Mouse (Mus musculus): ENCODE results near the gene Rad1.
"Not testable (repeated sequence)": the region's sequence is repeated elsewhere in the genome, so short reads cannot be mapped to it uniquely, and the experiment has no call there.

Gene Rad1

DNA sequence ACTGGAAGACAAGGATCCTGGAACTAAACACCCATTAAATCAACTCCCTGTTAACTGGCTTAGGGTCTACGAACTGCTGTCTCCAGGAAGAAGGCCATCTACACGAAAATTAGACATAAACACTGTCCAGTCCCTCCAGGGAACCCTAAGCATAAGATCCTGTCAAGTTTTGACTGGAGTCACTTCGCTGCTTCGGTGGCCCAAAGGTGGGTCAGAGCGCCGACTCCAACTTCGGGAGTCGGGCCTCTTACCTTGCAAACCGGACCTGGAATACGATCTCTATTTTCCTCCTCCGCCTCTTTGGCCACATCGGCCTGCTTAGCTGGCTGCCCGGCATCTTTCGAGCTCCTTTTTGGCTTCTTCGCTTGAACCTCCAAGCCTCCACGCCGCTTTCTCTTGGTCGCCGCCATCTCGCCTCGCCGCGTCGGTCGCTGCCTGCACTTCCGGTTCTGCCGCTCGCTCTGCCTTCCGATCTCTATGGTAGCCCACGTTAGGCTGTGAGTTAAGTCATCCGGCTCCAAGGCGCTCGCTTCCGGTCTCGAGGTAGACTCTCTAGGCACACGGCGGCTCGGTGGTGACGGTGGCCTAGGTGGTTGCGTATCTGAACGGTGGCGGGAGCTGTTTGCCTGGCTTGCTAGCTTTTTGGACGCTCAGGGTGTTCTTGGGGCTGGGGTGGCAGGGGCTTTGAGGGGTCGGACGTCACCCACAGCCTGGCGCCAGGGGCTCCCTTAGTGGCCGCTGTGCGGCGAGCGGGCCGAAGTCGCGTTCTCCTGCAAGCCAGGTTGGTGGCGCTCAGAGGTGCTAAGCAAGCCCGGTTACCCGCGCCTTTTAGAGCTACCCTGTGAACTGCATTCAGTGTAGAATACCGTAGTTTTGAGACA is at the start of gene Rad1, which contains the start of gene Brix1:
Gene Rad1 (plus strand): TSS at position 535 of the 881 bp plus-strand sequence.
Gene Brix1 (minus strand): TSS at position 464 of the 881 bp plus-strand sequence.
- peak; percentile 99 for DNase-seq (ENCODE audit: low read depth, low spot score)

DNA sequence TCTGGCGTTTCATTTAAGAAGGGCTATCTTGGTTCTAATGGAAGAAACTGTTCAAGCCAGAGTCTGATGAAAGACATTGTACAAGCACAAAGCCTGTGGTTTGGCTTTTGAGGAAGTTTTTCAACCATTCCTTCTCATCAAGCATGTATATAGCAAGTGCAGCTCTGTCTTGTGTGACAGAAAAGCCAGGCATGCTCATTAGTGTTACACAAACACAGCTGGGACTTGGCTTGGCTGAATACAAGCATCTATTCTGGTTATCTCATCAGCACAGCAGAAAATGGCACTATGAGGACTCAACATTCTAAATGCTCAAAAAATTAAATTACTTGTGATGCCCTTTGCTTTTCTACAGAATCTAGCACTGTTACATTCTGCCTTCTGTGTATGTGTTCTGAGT is 48.9 kb upstream of the Rad1 start:
- DNase-seq (ENCODE audit: low read depth, low spot score), result no peak

DNA sequence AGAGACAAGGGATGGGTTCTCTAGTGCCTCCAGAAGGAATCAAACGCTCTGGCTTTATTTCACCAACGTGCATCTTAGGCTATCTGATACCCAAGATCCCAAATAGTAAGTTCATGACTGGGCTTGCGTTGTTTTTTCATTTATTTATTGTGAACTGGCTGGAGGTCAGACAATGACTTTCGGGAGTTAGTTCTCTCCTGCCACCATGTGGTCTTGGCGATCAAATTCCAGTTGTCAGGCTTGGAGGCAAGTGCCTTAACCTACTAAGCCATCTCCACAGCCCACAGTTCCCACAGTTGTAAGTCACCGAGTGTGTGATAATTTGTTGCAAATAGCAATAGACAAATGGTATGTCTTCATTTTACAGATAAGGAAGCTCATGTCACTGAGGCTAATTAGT is 45.9 kb upstream of the Rad1 start:
- DNase-seq (ENCODE audit: low read depth, low spot score), result peak; percentile 34

DNA sequence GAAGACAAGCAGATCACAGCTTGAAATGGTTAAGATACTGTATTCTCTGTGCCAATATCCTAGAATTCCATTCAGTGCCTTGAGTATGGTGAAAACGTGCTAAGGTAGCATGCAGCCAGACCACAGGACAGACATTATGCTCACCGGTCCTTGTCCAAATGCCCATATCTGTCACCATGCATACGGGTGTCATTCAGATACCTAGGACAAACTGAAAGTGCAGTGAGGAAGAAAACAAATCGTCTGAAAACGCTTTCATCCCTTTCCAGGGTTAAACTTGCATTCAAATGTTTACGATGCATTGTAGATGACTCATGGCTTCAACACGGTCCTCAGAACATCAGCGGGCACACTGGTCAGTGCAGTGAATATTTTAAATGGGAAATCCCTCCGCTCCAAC is 44.3 kb upstream of the Rad1 start:
- DNase-seq (ENCODE audit: low read depth, low spot score), result no peak

DNA sequence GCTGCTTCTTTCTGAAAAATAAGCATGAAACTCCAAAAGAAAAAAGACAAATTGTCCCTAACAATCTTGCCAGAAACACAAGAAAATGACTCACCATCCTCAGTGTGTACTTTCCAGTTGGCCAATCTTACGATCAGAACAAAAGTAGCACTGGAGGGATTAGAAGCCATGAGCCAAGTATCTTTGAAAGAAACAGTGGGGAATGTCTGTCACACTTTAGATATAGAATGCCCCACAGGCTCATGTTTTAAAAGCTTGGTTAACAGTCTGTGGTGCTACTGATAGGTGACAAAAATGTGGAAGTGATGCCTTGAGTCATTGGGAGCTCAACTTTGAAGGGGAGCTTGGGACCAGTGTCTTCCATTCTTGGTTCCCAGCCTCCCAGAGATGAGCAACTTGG is 43.5 kb upstream of the Rad1 start:
- DNase-seq (ENCODE audit: low read depth, low spot score), result peak; percentile 18

DNA sequence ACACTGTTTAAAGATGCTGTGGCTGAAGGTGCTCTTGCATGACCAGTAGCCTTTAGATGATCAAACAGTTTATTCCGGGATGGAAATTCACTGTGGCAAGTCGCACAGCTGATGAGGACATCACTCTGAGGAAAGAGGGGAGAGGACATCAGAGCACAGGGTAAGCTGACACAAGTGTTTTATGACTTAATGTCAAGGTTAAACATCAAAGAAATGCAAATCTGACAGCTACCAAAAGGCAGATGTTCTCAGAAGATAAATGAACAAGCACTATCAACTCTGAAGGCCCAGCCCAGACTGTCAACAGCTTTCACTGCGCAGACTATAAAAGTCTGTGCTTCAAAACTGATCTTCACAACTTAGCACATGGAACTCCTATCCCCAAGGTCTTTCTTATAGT is 38.7 kb upstream of the Rad1 start:
- no peak for DNase-seq (ENCODE audit: low read depth, low spot score)

DNA sequence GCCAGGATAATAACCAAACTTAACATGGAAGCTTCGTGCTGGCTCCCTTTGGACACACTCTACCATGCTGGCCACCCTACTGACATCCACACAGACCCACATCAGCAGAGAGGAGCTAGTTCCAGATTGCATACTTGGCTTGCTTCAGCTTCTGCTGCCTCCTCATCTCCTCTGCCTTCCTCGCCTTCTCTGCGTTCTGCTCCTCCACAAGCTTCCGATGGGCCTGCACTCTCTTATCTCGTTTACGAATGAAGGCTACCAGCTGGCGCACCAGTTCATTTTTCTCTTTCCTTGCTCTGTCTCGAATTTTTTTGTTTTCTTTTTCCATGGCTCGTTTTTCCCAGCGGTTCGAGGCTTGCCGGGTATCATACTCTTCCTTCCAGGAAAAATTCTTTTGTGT is 24.8 kb upstream of the Rad1 start:
- DNase-seq (ENCODE audit: low read depth, low spot score), result no peak

DNA sequence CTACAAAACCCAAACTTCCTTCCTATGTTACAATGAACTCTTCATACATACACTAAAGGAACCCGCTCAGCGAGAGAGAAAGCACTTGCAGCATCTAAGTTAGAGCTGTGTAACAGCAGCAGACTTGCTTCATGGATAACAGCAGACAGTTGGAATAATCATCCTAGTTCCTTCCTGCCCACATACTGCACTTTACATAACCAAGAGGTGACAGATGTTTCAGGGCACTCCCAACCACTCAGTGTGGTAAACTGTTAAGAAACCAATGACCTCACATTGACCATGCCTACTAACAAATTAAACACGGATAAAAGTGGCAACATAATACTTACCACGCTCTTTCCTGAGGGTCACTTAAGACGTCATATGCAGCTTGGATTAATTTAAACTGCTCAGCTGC is 22.3 kb upstream of the Rad1 start:
- DNase-seq (ENCODE audit: low read depth, low spot score), result no peak

DNA sequence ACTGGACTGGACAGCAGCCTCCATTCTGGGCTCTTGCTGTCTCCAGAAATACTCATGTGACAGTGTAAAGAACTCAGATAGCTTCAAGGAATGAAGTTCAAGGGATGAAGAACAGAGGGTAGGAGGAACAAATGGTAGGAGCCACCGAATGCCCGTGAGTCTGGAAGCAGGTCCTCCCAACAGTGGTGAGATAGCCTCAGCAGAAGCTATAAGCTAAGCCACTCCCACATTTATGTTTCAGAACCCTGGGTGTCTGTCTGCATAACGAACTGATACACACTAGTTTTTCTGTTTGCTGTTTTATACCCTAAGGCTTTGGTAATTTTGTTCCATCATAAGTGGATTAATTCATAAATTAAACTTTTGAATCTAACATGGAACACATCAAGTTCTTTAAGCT is 21.1 kb upstream of the Rad1 start:
- no peak for DNase-seq (ENCODE audit: low read depth, low spot score)

DNA sequence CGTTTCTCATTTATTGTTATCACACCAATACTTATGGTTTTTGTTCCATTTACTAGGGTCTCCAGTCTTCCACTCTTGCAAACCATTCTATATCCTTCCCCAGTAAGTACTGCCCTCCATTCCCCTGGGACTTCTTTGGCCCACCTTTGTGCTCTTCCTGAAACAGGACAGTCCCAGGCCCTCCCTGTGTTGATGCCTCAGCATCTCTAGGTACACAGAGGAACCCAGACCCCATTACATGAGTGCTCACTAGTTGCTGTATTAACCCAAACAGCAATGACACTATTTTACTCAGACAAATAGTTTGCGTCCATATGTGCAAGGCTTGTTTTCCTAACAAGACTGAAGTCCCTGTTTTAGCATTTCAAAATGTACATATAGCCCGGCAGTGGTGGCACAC is 17.1 kb upstream of the Rad1 start:
- no peak for DNase-seq (ENCODE audit: low read depth, low spot score)

DNA sequence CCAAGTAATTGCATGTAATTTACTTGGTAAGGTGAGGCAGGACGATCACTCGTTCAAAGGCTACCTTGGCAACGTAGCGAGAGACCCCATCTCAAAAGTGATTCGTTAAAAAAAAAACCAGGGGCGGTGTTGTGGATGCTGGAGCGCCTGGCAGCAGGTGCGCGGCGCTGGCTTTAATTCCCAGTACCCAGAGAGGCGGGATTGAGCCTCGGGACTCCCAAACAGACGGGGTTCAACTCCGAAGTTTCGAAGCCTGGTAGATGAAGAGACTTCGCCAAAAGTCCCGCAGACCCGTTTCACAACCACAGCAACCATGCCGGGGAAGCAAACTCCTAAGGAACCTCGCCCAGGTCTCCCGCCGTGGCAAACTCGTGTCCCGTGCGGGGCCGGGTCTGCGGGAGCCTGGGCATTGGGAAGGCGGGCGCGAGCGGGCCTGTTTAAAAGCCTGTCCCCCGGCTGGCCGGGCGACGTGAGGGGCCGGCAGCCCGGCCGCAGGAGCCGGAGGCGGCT is 16.1 kb upstream of the Rad1 start:
- DNase-seq (ENCODE audit: low read depth, low spot score), result peak; percentile 40

DNA sequence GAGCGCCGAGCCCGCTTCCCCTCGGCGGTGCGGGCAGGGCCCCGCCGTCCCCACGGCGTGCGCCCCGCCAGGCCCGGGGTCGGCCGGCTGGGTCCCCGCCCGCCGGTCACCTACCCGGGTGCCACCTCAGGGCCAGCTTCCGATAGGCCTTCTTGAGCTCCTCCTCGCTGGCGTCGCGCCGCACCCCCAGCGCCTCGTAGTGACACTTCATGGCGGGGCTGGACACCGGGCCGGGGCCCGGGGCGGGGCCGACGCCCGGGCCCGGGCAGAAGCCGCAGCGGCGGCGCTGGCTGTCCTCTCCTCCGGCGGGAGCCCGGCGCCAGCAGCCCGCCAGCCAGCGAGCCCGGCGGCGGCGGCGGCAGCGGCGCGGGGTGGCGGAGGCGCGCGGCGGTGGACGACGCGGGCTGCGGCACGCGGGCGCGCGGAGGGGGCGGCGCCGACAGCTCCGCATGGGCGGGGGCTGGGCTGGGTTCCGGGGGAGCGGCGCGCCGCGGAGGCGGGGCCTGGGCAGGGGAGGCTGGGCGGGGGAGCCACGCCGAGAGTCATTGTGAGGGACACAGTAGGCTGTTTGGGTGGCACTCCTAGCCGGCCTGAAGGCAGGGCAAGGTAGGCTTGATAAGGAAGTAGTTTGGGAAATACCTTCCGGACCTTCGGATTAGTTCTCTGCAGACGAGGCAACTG is 15.5 kb upstream of the Rad1 start, which contains the start of gene Dnajc21:
Gene Dnajc21 (minus strand): TSS at position 366 of the 681 bp plus-strand sequence.
- DNase-seq (ENCODE audit: low read depth, low spot score), result peak; percentile 71

DNA sequence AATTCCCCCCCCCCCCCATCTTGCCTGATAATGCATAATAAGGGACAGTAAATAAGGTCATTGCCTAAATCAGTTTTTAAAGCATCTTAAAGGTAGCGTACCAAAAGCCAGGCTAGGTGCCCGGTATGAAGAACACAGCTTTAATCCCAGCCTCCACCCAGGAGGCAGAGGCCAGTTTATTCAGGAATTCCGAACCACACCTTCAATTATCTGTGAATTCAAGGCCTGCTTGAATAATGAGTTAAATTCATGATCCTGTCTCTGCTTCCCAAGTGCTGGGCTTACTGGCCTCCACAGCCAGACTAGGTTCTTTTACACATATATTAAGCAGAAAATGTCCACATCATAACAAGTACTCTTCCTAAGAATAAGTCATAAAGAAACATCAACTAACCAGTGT is 14.9 kb upstream of the Rad1 start:
- no peak for DNase-seq (ENCODE audit: low read depth, low spot score)

DNA sequence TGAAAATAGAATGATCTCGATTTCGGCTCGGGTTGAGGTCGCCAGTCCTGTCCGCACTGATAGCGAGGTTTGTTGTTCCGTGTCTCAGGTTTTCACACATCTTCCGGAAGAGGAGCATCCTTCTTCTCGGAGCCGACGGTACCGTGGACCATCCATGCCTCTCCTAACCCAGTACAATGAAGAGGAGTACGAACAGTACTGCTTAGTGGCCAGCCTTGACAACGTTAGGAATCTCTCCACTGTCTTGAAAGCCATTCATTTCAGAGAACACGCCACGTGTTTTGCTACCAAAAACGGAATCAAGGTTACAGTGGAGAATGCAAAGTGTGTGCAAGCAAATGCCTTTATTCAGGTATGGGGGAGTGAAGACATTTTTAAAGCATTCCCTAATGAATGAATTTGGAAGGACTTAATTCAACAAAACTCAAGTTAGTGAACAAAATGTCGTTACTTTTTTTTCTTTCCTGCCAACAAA is 584 bp downstream of the Rad1 start:
- DNase-seq (ENCODE audit: low read depth, low spot score), result no peak

DNA sequence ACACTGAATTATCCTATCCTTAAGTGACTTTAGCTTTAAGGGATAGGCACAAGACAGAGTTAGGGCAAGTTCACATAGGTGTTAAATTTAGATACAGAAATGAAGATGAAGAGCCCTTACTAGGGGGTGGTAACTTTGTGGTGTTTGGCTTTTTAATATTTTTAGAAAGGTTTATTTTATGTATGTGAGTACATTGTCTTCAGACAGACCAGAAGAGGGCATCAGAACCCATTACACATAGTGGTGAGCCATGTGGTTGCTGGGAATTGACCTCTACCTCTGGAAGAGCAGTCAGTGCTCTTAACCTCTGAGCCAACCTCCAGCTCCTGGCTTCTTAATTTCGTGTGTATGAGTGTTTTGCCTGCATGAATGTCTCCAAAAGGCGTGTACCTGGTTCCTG is 1.4 kb downstream of the Rad1 start:
- peak; percentile 74 for DNase-seq (ENCODE audit: low read depth, low spot score)

DNA sequence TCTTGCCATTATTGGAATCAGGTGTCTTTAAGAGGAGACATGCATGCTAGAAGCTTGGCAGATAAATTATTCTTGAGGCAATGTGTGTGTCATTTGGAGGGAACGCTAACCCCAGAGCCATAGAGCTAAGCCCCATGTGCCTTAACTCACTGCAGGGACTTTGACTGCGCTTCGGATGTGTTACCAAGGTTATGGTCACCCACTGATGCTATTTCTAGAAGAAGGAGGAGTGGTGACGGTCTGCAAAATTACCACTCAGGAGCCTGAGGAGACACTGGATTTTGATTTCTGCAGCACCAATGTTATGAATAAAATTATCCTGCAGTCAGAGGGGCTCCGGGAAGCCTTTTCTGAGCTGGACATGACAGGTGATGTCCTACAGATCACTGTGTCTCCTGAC is 4.3 kb downstream of the Rad1 start:
- no peak for DNase-seq (ENCODE audit: low read depth, low spot score)

DNA sequence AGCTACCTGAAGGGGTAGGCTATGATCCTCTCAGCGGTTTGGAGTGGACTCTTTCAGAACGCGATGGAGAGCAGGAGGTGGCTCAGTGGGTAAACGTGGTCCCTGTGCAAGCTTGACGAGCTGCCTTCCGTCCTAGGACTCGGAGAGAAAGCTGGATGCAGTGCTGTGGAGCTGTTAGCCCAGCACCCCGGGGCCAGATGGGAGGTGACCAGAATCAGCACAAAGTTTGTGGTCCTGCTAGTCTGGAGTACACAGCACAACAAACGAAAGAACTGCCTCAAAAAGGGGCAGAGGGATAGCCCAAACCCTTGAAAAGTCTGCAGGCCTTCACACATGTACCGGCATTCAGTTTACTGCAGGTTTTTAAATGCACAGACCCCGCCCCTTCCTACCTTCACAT is 10.1 kb downstream of the Rad1 start:
- no peak for DNase-seq (ENCODE audit: low read depth, low spot score)

DNA sequence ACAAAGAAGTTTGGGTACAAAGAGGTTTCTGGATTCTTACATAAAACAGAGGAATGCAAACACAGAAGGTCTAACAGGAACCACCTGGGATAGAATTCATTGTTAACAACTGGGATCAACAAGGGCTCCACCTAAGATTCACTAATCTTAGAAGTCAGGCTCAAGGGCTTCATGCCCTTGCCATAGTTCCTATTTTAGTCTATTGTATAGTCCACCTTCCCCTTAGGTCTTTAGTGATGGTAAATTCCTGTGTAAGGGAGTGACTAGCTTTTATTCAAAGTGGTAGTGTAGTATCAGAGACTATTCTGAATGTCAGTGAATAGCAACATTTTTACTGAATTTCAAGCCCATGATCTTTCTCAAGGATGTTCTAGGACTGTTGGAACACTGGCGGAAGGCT is 10.9 kb downstream of the Rad1 start:
- not testable (repeated sequence) for DNase-seq (ENCODE audit: low read depth, low spot score)

DNA sequence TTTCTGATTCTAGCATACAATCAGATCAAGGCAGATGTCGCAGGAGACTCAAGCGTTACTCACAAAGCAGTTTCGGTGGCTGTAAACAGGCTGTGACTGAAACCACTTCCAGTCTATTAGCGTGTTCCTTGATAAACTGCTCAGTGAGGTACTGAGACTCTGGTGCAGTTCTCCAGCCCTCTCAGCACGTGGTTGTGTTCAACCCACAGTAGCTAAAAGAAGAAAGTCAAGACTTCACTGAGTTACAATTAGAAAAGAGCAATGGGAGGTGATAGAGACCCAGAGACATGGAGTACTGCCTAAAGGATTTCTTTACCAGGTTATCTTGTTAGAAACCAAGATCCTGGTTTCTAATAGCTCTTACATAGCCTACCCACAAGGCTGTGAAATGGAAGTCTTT is 13.8 kb downstream of the Rad1 start:
- no peak for DNase-seq (ENCODE audit: low read depth, low spot score)

DNA sequence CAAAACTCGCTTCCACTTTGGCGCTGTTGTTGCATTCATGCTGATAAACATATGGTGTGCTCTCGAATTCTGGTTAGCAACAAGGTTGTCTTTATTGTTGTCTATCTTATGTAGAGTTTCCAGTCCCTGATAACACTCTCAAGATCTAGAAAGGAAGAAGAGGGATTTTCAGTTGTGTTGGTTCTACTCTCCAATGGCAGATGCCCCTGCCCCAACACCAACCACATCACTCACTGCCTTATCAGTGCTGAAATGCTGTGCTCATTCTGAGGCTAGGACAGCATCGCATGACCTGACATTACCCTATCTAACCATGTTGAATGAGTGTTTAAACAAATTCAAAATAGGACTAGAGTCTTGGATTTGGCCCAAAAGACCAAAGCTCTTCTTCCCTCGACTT is 14.2 kb downstream of the Rad1 start:
- no peak for DNase-seq (ENCODE audit: low read depth, low spot score)

DNA sequence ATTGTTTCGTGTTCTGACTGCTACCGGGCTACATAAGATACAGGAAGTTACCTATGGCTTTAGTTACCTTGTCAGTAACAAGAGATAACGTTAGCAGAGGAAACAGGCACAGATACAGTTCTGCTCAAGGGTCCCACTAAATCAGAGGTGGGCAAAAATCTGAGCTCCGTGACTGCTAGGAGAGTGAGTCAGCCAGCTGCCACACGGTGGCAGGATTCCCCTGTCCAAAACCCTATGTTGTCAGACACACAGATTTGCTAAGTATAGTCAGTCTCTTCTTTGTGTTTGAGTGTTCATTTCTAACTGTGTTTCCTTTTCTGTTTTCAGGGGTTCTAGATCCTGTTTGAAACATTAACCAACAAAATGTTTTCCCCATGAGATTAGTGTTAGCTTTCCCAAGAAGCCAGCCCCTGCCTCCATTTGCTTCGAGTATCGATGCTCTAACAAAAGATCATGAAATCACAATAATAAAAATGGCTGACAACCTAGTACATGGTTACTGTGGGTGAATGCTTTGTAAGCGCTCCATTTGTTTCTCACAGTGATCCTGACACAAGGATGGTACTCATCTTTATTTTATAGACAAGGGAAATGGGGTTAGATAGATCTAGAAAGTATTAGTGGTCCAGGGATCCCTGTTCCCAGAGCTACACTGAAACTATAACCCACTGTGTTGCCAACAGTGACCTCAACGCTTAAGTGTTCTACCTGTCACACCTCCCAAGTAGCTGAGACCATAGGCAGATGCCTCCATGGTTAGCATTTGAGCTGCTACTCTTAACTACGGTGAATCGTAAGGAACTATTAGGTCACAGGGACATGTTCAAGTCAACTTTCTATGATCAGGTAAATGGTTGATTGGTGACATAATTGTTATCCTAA is 15.3 kb downstream of the Rad1 start:
- peak; percentile 80 for DNase-seq (ENCODE audit: low read depth, low spot score)

DNA sequence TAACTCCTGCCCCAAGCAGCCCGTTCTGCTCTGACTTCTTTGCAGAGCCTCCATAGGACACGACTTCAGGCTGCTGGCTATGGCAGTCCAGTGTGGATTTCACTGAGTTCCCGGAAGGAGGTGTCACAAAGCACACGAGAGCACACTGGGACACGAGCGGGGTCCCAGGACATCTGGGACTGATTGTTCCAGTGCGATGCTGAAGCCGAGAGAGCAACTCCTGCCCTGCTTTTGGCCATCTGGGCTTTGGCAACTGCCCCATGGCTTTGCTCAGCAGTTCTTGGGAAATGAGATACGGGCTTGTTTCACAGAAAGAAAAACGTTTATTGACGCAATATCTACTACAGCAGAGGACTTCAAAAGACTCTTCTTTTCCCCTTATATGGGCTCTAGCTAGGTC is 20.3 kb downstream of the Rad1 start:
- no peak for DNase-seq (ENCODE audit: low read depth, low spot score)
